ENCODE assay signal across 19 mouse cellular contexts in genomic region chr1:78187122-78187787, GRCm38 (mm10). TPM values are rescaled to one million over a fixed set of nuclear protein-coding genes. Genes with fewer than 3 reads are reported as not detected.
DNase-seq lines count a peak whose midpoint lies in the region; ATAC-seq and TF ChIP-seq lines count a peak whose summit lies in the region.
"Had no signal": no experiment of that assay in that cellular context is flagged by ENCODE, and none has a peak within 500 bp of the region (broad histone marks: within the 10 kb centered on the region; RNA-seq: fewer than 3 reads in every experiment).

No protein-coding gene starts in this region.

- peak; percentile 60 for DNase-seq in embryo, embryonic 10.5 days (ENCODE audit: low spot score)
- DNase-seq in embryo, embryonic 9.5 days (ENCODE audit: extremely low spot score): no peak
- DNase-seq in midbrain, embryonic 11.5 days (ENCODE audit: low spot score, missing footprints): peak; percentile 93
- no peak for DNase-seq in ovary, postnatal 10 days (ENCODE audit: low spot score)
- DNase-seq in left cerebral cortex, postnatal 10 days (ENCODE audit: extremely low spot score in 1 of 2, low spot score in 2 of 2): no peak
- DNase-seq: adrenal gland, postnatal 25 days; cerebellum, adult 11-12 months; gastrocnemius, postnatal 25 days; kidney, postnatal 4 days; liver, embryonic 13.5 days; lung, postnatal 10 days; spleen, adult 18-20 months had no signal

- H3K36me3 ChIP-seq in midbrain, embryonic 11.5 days (ENCODE audit: control insufficient read depth, insufficient read depth, low read length): no peaks in the 10 kb centered on the region; the same call in 1 of the 2 replicates
- H3K36me3 ChIP-seq in midbrain, embryonic 16.5 days (ENCODE audit: control insufficient read depth, insufficient read depth, low read length): no peaks in the 10 kb centered on the region
- H3K36me3 ChIP-seq in hindbrain, embryonic 12.5 days: no peaks in the 10 kb centered on the region
- no peaks in the 10 kb centered on the region for H3K36me3 ChIP-seq in myocyte (ENCODE audit: control insufficient read depth, insufficient read depth)
- H3K36me3 ChIP-seq: forebrain, embryonic 15.5 days; liver, embryonic 13.5 days had no signal

- peaks cover 65% of the 10 kb centered on the region for H3K27me3 ChIP-seq in midbrain, embryonic 11.5 days (ENCODE audit: control insufficient read depth, insufficient read depth, low read length)
- peaks cover 51% of the 10 kb centered on the region for H3K27me3 ChIP-seq in midbrain, embryonic 16.5 days (ENCODE audit: control insufficient read depth, insufficient read depth, low read depth, low read length)
- peaks cover 74% of the 10 kb centered on the region for H3K27me3 ChIP-seq in hindbrain, embryonic 12.5 days
- H3K27me3 ChIP-seq in myocyte (ENCODE audit: control insufficient read depth, insufficient read depth, insufficient read length): no peaks in the 10 kb centered on the region

- intact Hi-C loops in left cerebral cortex, postnatal 10 days (cut with DNase I): no loop called here

- no peak for ATAC-seq in midbrain, embryonic 11.5 days (ENCODE audit: low FRiP score)
- no peak for ATAC-seq in midbrain, embryonic 16.5 days
- ATAC-seq in hindbrain, embryonic 12.5 days (ENCODE audit: low FRiP score): no peak
- ATAC-seq: forebrain, embryonic 15.5 days had no signal

- peak overlapping the region; percentile 72 for H3K4me2 ChIP-seq in midbrain, embryonic 11.5 days
- H3K4me2 ChIP-seq in midbrain, embryonic 16.5 days (ENCODE audit: low read length): no peak overlapping the region
- H3K4me2 ChIP-seq in hindbrain, embryonic 12.5 days (replicated peaks): peak overlapping the region; percentile 66
- H3K4me2 ChIP-seq in myocyte (ENCODE audit: low read depth): peak overlapping the region; percentile 35
- H3K4me2 ChIP-seq: forebrain, embryonic 15.5 days; liver, embryonic 13.5 days had no signal

- TF ChIP-seq POLR2A in myocyte (IDR thresholded peaks at IDR 0.05; ENCODE audit: insufficient read length, low read depth): no peak

- H3K4me1 ChIP-seq in midbrain, embryonic 11.5 days (ENCODE audit: control insufficient read depth, insufficient read depth, low read length): peaks cover 33% of the 10 kb centered on the region
- peaks cover 5% of the 10 kb centered on the region; the same call in 1 of the 2 replicates for H3K4me1 ChIP-seq in midbrain, embryonic 16.5 days (ENCODE audit: control insufficient read depth, insufficient read depth, low read length)
- H3K4me1 ChIP-seq in hindbrain, embryonic 12.5 days: peaks cover 26% of the 10 kb centered on the region
- H3K4me1 ChIP-seq: liver, embryonic 13.5 days had no signal

- H3K9ac ChIP-seq in midbrain, embryonic 11.5 days (ENCODE audit: low read length): peak overlapping the region; percentile 50
- H3K9ac ChIP-seq in midbrain, embryonic 16.5 days (ENCODE audit: low read depth, low read length): no peak overlapping the region
- H3K9ac ChIP-seq in hindbrain, embryonic 12.5 days: no peak overlapping the region; the same call in 1 of the 2 replicates
- H3K9ac ChIP-seq: forebrain, embryonic 15.5 days; liver, embryonic 13.5 days had no signal

- H3ac ChIP-seq in myocyte (ENCODE audit: control insufficient read depth, insufficient read length): no peak overlapping the region

- no peak overlapping the region; the same call in 1 of the 2 replicates for H3K27ac ChIP-seq in midbrain, embryonic 11.5 days (ENCODE audit: low read depth, low read length)
- no peak overlapping the region for H3K27ac ChIP-seq in midbrain, embryonic 16.5 days (ENCODE audit: low read length)
- no peak overlapping the region for H3K27ac ChIP-seq in hindbrain, embryonic 12.5 days
- H3K27ac ChIP-seq: forebrain, embryonic 15.5 days; liver, embryonic 13.5 days had no signal

- WGBS in midbrain, embryonic 11.5 days: 3% methylated on average over 8 of the region's 8 CpGs
- WGBS in midbrain, embryonic 16.5 days: 9% methylated on average over 8 of the region's 8 CpGs
- 5% methylated on average over 8 of the region's 8 CpGs for WGBS in hindbrain, embryonic 12.5 days

- H3K4me3 ChIP-seq in midbrain, embryonic 11.5 days (ENCODE audit: low read depth, low read length): peak overlapping the region; percentile 71
- H3K4me3 ChIP-seq in midbrain, embryonic 16.5 days (ENCODE audit: low read depth, low read length): no peak overlapping the region
- peak overlapping the region; percentile 15; the same call in 1 of the 2 replicates for H3K4me3 ChIP-seq in hindbrain, embryonic 12.5 days
- H3K4me3 ChIP-seq in myocyte: no peak overlapping the region
- H3K4me3 ChIP-seq: forebrain, embryonic 15.5 days; liver, embryonic 13.5 days had no signal

- no peaks in the 10 kb centered on the region for H3K79me2 ChIP-seq in myocyte (ENCODE audit: control insufficient read depth, insufficient read depth)

- no peaks in the 10 kb centered on the region for H3K9me3 ChIP-seq in midbrain, embryonic 11.5 days (ENCODE audit: control insufficient read depth, low read length)
- H3K9me3 ChIP-seq in midbrain, embryonic 16.5 days (replicated peaks; ENCODE audit: control insufficient read depth, low read length, poor library complexity, severe bottlenecking): no peaks in the 10 kb centered on the region
- no peaks in the 10 kb centered on the region for H3K9me3 ChIP-seq in hindbrain, embryonic 12.5 days (replicated peaks)
- H3K9me3 ChIP-seq: forebrain, embryonic 15.5 days; liver, embryonic 13.5 days had no signal

TF ChIP-seq in myocyte, 11 proteins besides CTCF, POLR2A, EP300 and RAD21:
- TF ChIP-seq POLR2AphosphoS2 (IDR thresholded peaks at IDR 0.05; ENCODE audit: insufficient read length, low read depth) (no peak), MYOG (IDR thresholded peaks at IDR 0.05; ENCODE audit: control insufficient read depth in 1 of 3, insufficient read depth in 1 of 3, insufficient read length in 2 of 3, low read depth in 2 of 3) (no peak), CEBPB (IDR thresholded peaks at IDR 0.05; ENCODE audit: insufficient read depth, poor library complexity, severe bottlenecking) (no peak), TCF3 (IDR thresholded peaks at IDR 0.05; ENCODE audit: insufficient read length, low read depth) (no peak), REST (IDR thresholded peaks at IDR 0.05; ENCODE audit: insufficient read depth, insufficient read length) (no peak), MAX (IDR thresholded peaks at IDR 0.05; ENCODE audit: low read depth) (no peak), MYOD1 (IDR thresholded peaks at IDR 0.05; ENCODE audit: control insufficient read depth in 1 of 3, insufficient read length in 2 of 3, low read depth in 2 of 3) (no peak), TCF12 (IDR thresholded peaks at IDR 0.05; ENCODE audit: insufficient read depth, poor library complexity, severe bottlenecking) (no peak), USF1 (IDR thresholded peaks at IDR 0.05; ENCODE audit: low read depth) (no peak), SRF (IDR thresholded peaks at IDR 0.05; ENCODE audit: control insufficient read depth, insufficient read length, low read depth) (no peak), E2F4 (IDR thresholded peaks at IDR 0.05; ENCODE audit: insufficient read depth) (no peak)

RNA-seq across cellular contexts. Expression of gene Pax3, which starts 9.7 kb away (rescaled TPM):
- polyA plus RNA-seq in midbrain, embryonic 11.5 days (2014; fragmentation: Nextera tagmentation; extraction: Ambion mirVana): 38.1 and 41.5 TPM in 2 replicates
- polyA plus RNA-seq in midbrain, embryonic 16.5 days (2015; fragmentation: Nextera tagmentation; extraction: Ambion mirVana): 7.2 and 8.4 TPM in 2 replicates
- polyA plus RNA-seq in hindbrain, embryonic 12.5 days (2016; fragmentation: Nextera tagmentation; extraction: Ambion mirVana): 32.7 and 37.5 TPM in 2 replicates
- polyA plus RNA-seq in myocyte (2012; fragmentation: generic; extraction: Trizol): 0.10 TPM
- total RNA-seq in left cerebral cortex, postnatal 10 days (2021): not detected
- total RNA-seq: adrenal gland, postnatal 25 days; left cerebral cortex, adult 8-10 months; monocyte, adult 5-6 weeks had no signal
- polyA plus RNA-seq: intestine, embryonic 14.5 days had no signal

Comparison
In these comparisons a context has a peak if more than half of its experiments do, and no peak if none do; other contexts are left out.
1. DNase-seq: peak in embryo, embryonic 10.5 days (single experiment) and midbrain, embryonic 11.5 days (single experiment); none in embryo, embryonic 9.5 days (single experiment), ovary, postnatal 10 days (single experiment) and left cerebral cortex, postnatal 10 days (0 of 2).
2. H3K4me3 ChIP-seq: peak in midbrain, embryonic 11.5 days (single experiment) and hindbrain, embryonic 12.5 days (single experiment); none in midbrain, embryonic 16.5 days (single experiment) and myocyte (single experiment).